Mouse (Mus musculus): ENCODE results near the gene Stk39. TPM values are rescaled to one million over a fixed set of nuclear protein-coding genes. Genes with fewer than 3 reads are reported as not detected.

Stk39 gene
- polyA plus RNA-seq, 1 experiment, result not detected

DNA sequence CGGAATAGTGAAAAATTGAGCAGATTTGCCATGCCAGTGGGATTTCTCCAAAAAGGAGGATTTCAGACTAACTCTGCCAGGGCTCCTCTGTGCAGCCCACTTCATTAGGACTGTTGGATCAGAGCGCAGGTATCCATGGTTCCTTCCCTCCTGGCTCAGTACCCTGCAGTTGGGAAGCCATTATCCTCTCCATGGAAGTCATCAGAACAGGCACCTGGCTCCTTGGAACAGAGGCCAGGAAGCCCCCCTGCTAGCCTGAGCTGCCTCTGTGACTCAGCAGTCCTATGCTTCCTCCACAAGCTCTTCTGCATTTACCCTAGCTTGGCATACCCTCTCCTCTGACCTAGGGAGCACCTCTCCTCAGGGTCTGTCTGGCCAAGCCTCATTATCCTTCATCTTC lies 311.5 kb downstream of the Stk39 start:
- no peaks in the 10 kb centered on the region for H3K27me3 ChIP-seq (ENCODE audit: control insufficient read depth)
- no peaks in the 10 kb centered on the region for H3K4me1 ChIP-seq (ENCODE audit: control insufficient read depth)
- H3K9me3 ChIP-seq (ENCODE audit: control insufficient read depth, low read length), result peaks cover 4% of the 10 kb centered on the region; the same call in 1 of the 2 replicates
- H3K36me3 ChIP-seq (ENCODE audit: control insufficient read depth), result no peaks in the 10 kb centered on the region
- TF ChIP-seq TAL1 (IDR thresholded peaks at IDR 0.05; ENCODE audit: low read length) (no peak), GATA1 (IDR thresholded peaks at IDR 0.05; ENCODE audit: low read length) (no peak)
- no peak overlapping the region for H3K4me3 ChIP-seq (replicated peaks)

Other genes with a start within 250 kb of the Stk39 start
- not detected in 2 replicates for gene 4933409G03Rik, start 110.1 kb upstream of the Stk39 start, polyA plus RNA-seq (2012)
- not detected in 2 replicates for gene 4932414N04Rik, start 184.2 kb upstream of the Stk39 start, polyA plus RNA-seq (2012)

All from erythroblast, embryonic 14.5 days (primary cell).